Mouse (Mus musculus): Measurements from ENCODE around the gene Slc16a12. TPM values are rescaled to one million over a fixed set of nuclear protein-coding genes. Genes with fewer than 3 reads are reported as not detected.

Gene Slc16a12
- 2.2 and 2.8 TPM in 2 replicates for polyA plus RNA-seq (2012; rRNA removed)

GRCm38 (mm10) chr19:34746688-34747504 is at the start of gene Slc16a12:
Gene Slc16a12, minus strand, starts transcription at chr19:34747289.
- TF ChIP-seq CTCF (IDR thresholded peaks at IDR 0.05; ENCODE audit: borderline replicate concordance, extremely low read depth, insufficient read depth, insufficient read length) (no peak), POLR2A (IDR thresholded peaks at IDR 0.05; ENCODE audit: borderline replicate concordance, extremely low read depth, insufficient read depth, insufficient read length, poor library complexity, severe bottlenecking) (no peak)
- peak; percentile 56 for DNase-seq (ENCODE audit: low read depth)

- no peak for DNase-seq (ENCODE audit: low read depth)
- TF ChIP-seq CTCF (IDR thresholded peaks at IDR 0.05; ENCODE audit: borderline replicate concordance, extremely low read depth, insufficient read depth, insufficient read length) = no peak
- TF ChIP-seq POLR2A (IDR thresholded peaks at IDR 0.05; ENCODE audit: borderline replicate concordance, extremely low read depth, insufficient read depth, insufficient read length, poor library complexity, severe bottlenecking) = no peak
These were observed 49.3 kb upstream of the Slc16a12 start for GRCm38 (mm10) chr19:34796396-34796795.

GRCm38 (mm10) chr19:34782491-34782890 is 35.4 kb upstream of the Slc16a12 start:
- TF ChIP-seq POLR2A (IDR thresholded peaks at IDR 0.05; ENCODE audit: borderline replicate concordance, extremely low read depth, insufficient read depth, insufficient read length, poor library complexity, severe bottlenecking) = no peak
- TF ChIP-seq CTCF (IDR thresholded peaks at IDR 0.05; ENCODE audit: borderline replicate concordance, extremely low read depth, insufficient read depth, insufficient read length) = no peak
- DNase-seq (ENCODE audit: low read depth) = no peak

GRCm38 (mm10) chr19:34778993-34779392 is 31.9 kb upstream of the Slc16a12 start:
- no peak for DNase-seq (ENCODE audit: low read depth)
- TF ChIP-seq POLR2A (IDR thresholded peaks at IDR 0.05; ENCODE audit: borderline replicate concordance, extremely low read depth, insufficient read depth, insufficient read length, poor library complexity, severe bottlenecking) (no peak), CTCF (IDR thresholded peaks at IDR 0.05; ENCODE audit: borderline replicate concordance, extremely low read depth, insufficient read depth, insufficient read length) (no peak)

GRCm38 (mm10) chr19:34778098-34778497 is 31.0 kb upstream of the Slc16a12 start:
- TF ChIP-seq CTCF (IDR thresholded peaks at IDR 0.05; ENCODE audit: borderline replicate concordance, extremely low read depth, insufficient read depth, insufficient read length) (no peak), POLR2A (IDR thresholded peaks at IDR 0.05; ENCODE audit: borderline replicate concordance, extremely low read depth, insufficient read depth, insufficient read length, poor library complexity, severe bottlenecking) (no peak)
- no peak for DNase-seq (ENCODE audit: low read depth)

- peak; percentile 73 for DNase-seq (ENCODE audit: low read depth)
- TF ChIP-seq CTCF (IDR thresholded peaks at IDR 0.05; ENCODE audit: borderline replicate concordance, extremely low read depth, insufficient read depth, insufficient read length) = peak; percentile 70; the same call in 1 of the 2 replicates
- TF ChIP-seq POLR2A (IDR thresholded peaks at IDR 0.05; ENCODE audit: borderline replicate concordance, extremely low read depth, insufficient read depth, insufficient read length, poor library complexity, severe bottlenecking) = no peak
These were observed 25.7 kb upstream of the Slc16a12 start for GRCm38 (mm10) chr19:34772775-34773174.

GRCm38 (mm10) chr19:34770764-34771163 is 23.7 kb upstream of the Slc16a12 start:
- TF ChIP-seq CTCF (IDR thresholded peaks at IDR 0.05; ENCODE audit: borderline replicate concordance, extremely low read depth, insufficient read depth, insufficient read length) = no peak
- no peak for TF ChIP-seq POLR2A (IDR thresholded peaks at IDR 0.05; ENCODE audit: borderline replicate concordance, extremely low read depth, insufficient read depth, insufficient read length, poor library complexity, severe bottlenecking)
- DNase-seq (ENCODE audit: low read depth) = no peak

- DNase-seq (ENCODE audit: low read depth) = no peak
- no peak for TF ChIP-seq POLR2A (IDR thresholded peaks at IDR 0.05; ENCODE audit: borderline replicate concordance, extremely low read depth, insufficient read depth, insufficient read length, poor library complexity, severe bottlenecking)
- TF ChIP-seq CTCF (IDR thresholded peaks at IDR 0.05; ENCODE audit: borderline replicate concordance, extremely low read depth, insufficient read depth, insufficient read length) = no peak
These were observed 11.7 kb upstream of the Slc16a12 start for GRCm38 (mm10) chr19:34758754-34759153.

GRCm38 (mm10) chr19:34756561-34757240 is 9.6 kb upstream of the Slc16a12 start:
- no peak for TF ChIP-seq POLR2A (IDR thresholded peaks at IDR 0.05; ENCODE audit: borderline replicate concordance, extremely low read depth, insufficient read depth, insufficient read length, poor library complexity, severe bottlenecking)
- no peak for TF ChIP-seq CTCF (IDR thresholded peaks at IDR 0.05; ENCODE audit: borderline replicate concordance, extremely low read depth, insufficient read depth, insufficient read length)

GRCm38 (mm10) chr19:34755680-34756079 is 8.6 kb upstream of the Slc16a12 start:
- DNase-seq (ENCODE audit: low read depth) = no peak
- no peak for TF ChIP-seq POLR2A (IDR thresholded peaks at IDR 0.05; ENCODE audit: borderline replicate concordance, extremely low read depth, insufficient read depth, insufficient read length, poor library complexity, severe bottlenecking)
- TF ChIP-seq CTCF (IDR thresholded peaks at IDR 0.05; ENCODE audit: borderline replicate concordance, extremely low read depth, insufficient read depth, insufficient read length) = no peak

More at GRCm38 (mm10) chr19:34756561-34757240, 9.6 kb upstream of the Slc16a12 start:
- DNase-seq (ENCODE audit: low read depth) = no peak

GRCm38 (mm10) chr19:34753243-34753642 is 6.2 kb upstream of the Slc16a12 start:
- TF ChIP-seq POLR2A (IDR thresholded peaks at IDR 0.05; ENCODE audit: borderline replicate concordance, extremely low read depth, insufficient read depth, insufficient read length, poor library complexity, severe bottlenecking) = no peak
- TF ChIP-seq CTCF (IDR thresholded peaks at IDR 0.05; ENCODE audit: borderline replicate concordance, extremely low read depth, insufficient read depth, insufficient read length) = no peak
- DNase-seq (ENCODE audit: low read depth) = no peak

All from brain, embryonic 14.5 days (tissue).